Mouse (Mus musculus) heart, embryonic 10.5 days (tissue): ENCODE measurements at regions not wholly inside any gene's neighbourhood (a gene's known extent, or its start where the extent isn't known, plus 50 kb on each side); places are given as distances from the start of the nearest gene placed in this dataset.

Experiments
- DNase-seq: peaks from one replicate; pipeline ENCODE4 v3.0.0-alpha.2; 2017; ENCODE audit warnings: low spot score
- H3K27ac ChIP-seq: fragments of 300-500 bp; sonication (generic); 2 replicates; pipeline ENCODE4 v1.5.1; 2016; ENCODE audit warnings: mild to moderate bottlenecking
- H3K27me3 ChIP-seq: fragments of 300-500 bp; sonication (generic); 2 replicates; pipeline ENCODE4 v1.6.1; 2016; ENCODE audit warnings: mild to moderate bottlenecking; ENCODE audit not compliant: poor library complexity, insufficient read depth, severe bottlenecking
- H3K36me3 ChIP-seq: fragments of 300-500 bp; sonication (generic); 2 replicates; pipeline ENCODE4 v1.6.1; 2016; ENCODE audit warnings: mild to moderate bottlenecking, moderate library complexity
- H3K4me1 ChIP-seq: fragments of 300-500 bp; sonication (generic); 2 replicates; pipeline ENCODE4 v1.6.1; 2016; ENCODE audit warnings: mild to moderate bottlenecking
- H3K4me3 ChIP-seq: fragments of 300-500 bp; sonication (generic); 2 replicates; pipeline ENCODE4 v1.5.1; 2016; ENCODE audit warnings: mild to moderate bottlenecking, moderate library complexity
- H3K9me3 ChIP-seq: fragments of 300-500 bp; sonication (generic); 2 replicates; pipeline ENCODE4 v1.6.1; 2016; ENCODE audit warnings: mild to moderate bottlenecking, moderate library complexity
- WGBS: fragments of 180-500 bp; shearing (Covaris S2); methylation state at CpG from one replicate; pipeline ENCODE4 v1.1.7; 2016; 5-methylcytosine and 5-hydroxymethylcytosine counted together

DNA sequence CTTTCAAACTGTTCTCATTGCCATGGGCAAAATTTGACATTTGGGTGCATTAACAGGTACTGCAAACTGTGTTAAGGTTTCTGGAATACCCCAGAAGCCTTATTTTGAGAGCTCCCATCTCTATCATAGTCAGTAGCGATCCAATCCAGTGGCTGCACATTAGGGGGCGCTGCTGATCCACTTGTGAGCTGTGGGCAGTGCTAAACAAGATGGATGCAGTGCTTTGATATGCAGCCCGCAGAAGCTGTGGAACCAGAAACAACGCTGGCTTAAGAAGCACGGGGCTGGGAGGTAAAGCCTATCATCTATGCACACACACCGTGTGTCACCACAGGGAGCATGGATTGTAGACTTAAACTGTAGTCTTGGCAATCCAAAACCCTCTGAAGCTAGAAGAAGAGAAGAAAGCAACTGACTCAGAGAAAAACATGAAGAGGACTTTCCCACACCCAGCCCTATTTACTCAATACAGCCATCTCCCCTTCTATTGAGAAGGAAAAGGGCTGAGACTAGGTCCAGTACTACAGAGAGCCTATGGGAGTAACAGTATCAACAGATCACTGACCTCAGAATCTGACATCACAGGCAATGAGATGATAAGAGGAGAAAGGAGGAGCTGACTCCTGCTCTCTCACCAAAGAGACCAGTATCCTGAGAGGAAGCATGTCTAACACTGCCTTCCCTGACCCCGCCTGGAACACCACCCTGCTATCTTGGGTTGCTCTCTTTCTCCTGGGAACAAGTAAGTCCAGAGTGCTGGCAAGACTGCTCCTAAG, 83.1 kb upstream of the 2210010C04Rik start:
- WGBS: 15% methylated on average over 7 of the region's 7 CpGs
- H3K4me1 ChIP-seq: no peaks in the 10 kb centered on the region
- no peaks in the 10 kb centered on the region for H3K36me3 ChIP-seq
- peak overlapping the region; percentile 33; the same call in 1 of the 2 replicates for H3K4me3 ChIP-seq
- H3K27ac ChIP-seq: no peak overlapping the region
- peak; percentile 78 for DNase-seq
- H3K9me3 ChIP-seq: no peaks in the 10 kb centered on the region
- H3K27me3 ChIP-seq: no peaks in the 10 kb centered on the region

DNA sequence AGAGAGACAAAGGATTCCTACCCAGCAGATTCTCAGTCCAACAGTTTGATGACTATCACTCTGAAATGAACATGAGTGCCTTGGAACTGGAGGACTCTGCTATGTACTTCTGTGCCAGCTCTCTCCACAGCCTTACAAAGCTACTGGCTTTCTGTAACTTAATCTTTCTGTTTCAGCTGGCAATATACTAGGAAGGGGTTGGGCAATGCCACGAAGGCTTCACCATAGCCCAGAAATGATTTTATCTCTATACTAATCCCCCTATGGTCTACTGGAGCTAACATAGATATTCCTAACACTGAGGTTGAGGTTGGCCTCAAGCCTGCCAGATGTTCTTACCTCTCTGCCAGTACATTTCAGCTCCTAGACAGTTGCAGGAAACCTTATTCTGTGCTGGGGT, 78.6 kb upstream of the 2210010C04Rik start:
- H3K4me3 ChIP-seq: no peak overlapping the region
- H3K9me3 ChIP-seq: no peaks in the 10 kb centered on the region
- no peak for DNase-seq
- WGBS: 50% methylated on average over 1 of the region's 1 CpGs
- H3K4me1 ChIP-seq: no peaks in the 10 kb centered on the region
- no peak overlapping the region for H3K27ac ChIP-seq
- H3K27me3 ChIP-seq: no peaks in the 10 kb centered on the region
- no peaks in the 10 kb centered on the region for H3K36me3 ChIP-seq

DNA sequence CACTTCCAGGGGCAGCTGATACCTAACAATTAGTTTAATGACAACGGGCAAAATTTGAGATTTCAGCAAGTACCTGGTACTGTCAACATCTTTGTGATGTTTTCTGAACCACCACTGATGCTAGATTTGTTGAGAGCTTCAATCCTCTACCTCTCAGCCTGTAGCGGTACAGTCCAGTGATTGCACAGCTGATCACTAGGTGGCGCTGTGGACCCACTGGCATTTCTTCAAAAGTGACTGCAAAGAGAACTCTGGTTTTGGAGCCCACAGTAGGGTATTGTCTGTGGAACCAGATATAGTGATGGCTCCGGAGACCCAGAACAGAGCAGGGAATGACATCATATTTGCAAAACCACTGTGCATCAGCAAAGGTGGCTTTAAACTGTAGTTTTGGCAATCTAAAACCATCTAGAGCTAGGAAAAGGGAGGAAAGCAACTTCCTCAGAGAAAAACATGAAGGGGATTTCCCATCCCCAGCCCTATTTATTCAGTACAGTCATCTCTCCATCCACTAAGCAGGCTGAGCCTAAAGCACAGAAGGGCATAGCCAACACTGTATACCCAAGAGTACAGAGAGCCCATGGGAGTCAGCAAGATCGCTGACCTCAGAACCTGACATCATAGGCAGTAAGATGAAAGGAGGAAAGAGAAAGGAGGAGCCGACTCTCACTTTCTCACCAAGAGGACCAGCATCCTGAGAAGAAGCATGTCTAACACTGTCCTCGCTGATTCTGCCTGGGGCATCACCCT, 77.7 kb upstream of the 2210010C04Rik start:
- 35% methylated on average over 7 of the region's 7 CpGs for WGBS
- no peaks in the 10 kb centered on the region for H3K9me3 ChIP-seq
- H3K27ac ChIP-seq: no peak overlapping the region
- H3K4me1 ChIP-seq: no peaks in the 10 kb centered on the region
- no peaks in the 10 kb centered on the region for H3K36me3 ChIP-seq
- peak; percentile 77 for DNase-seq
- H3K4me3 ChIP-seq: no peak overlapping the region
- H3K27me3 ChIP-seq: no peaks in the 10 kb centered on the region

DNA sequence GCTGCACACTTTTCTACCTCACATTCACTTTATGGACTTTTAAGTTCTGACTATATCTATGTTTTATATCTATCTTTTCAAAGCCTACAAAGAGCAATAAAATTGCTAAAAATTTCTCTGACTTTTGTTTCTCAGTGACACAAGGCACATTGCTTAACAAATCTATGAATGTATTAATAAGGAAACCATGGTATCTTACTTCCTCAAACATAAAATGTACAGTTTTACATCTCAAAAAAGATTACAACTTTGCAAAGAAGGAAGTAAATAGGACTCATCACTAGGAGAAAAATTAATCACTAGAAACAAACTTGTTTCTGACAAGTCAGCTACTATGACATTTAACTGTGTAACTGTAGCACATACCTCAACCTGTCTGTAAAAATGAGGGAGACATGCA, 76.5 kb upstream of the 2210010C04Rik start:
- Histone ChIP-seq H3K9me3 (no peaks in the 10 kb centered on the region), H3K27me3 (no peaks in the 10 kb centered on the region), H3K4me1 (no peaks in the 10 kb centered on the region), H3K27ac (no peak overlapping the region), H3K4me3 (no peak overlapping the region), H3K36me3 (no peaks in the 10 kb centered on the region)
- DNase-seq: no peak

DNA sequence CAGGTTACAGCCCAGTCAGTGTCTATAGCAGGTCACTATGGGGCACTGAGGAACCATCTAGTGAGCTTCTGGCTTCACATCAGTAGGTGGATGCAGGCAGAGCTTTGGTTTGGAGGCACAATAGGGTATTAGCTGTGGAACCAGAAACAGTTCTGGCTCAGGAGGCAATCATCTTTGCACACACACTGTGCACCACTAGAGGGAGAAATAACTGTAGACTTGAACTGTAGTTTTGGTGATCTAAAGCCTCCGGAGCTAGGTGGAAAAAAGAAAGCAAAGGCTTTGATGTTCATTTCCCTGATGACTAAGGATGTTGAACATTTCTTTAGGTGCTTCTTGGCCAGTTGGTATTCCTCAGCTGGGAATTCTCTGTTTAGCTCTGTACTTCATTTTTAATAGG, 73.6 kb upstream of the 2210010C04Rik start:
- no peaks in the 10 kb centered on the region for H3K4me1 ChIP-seq
- no peaks in the 10 kb centered on the region for H3K9me3 ChIP-seq
- 78% methylated on average over 1 of the region's 1 CpGs for WGBS
- no peaks in the 10 kb centered on the region for H3K27me3 ChIP-seq
- no peak overlapping the region for H3K27ac ChIP-seq
- no peak overlapping the region for H3K4me3 ChIP-seq
- DNase-seq: no peak
- H3K36me3 ChIP-seq: no peaks in the 10 kb centered on the region

DNA sequence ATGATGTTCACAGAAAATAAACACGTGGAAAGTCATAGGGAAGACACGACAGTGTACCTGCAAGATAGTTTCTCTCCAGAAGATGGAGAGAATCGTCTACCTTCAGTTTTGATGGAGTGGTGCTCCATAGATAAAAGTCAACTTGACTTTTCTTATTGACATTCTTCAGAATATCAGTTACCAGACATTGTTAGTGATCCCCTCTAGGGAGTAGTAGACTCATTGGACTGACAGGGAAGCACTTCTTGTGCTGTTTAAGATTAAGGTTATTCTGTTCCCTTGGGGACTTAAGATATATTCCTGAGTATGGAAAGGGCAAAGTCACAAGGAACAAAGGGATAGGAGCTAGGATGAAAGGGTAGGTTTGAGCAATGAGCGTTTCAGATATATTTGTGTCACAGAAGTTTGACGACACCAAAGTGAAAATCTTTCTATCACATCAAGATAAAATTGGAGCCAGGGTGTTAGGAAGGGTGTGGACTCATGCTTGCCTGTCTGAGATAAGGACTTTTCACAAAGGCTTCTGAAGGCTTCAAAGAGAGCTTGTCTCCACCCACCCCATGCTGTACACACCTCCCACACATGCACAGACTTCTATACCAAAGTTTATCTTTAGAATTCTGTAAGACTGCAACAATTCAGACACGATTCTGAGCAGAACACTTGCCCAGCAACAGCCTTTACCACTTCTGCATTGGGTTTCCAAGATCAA, 68.5 kb upstream of the 2210010C04Rik start:
- Histone ChIP-seq H3K27ac (no peak overlapping the region), H3K4me3 (no peak overlapping the region)
- 65% methylated on average over 6 of the region's 6 CpGs for WGBS

DNA sequence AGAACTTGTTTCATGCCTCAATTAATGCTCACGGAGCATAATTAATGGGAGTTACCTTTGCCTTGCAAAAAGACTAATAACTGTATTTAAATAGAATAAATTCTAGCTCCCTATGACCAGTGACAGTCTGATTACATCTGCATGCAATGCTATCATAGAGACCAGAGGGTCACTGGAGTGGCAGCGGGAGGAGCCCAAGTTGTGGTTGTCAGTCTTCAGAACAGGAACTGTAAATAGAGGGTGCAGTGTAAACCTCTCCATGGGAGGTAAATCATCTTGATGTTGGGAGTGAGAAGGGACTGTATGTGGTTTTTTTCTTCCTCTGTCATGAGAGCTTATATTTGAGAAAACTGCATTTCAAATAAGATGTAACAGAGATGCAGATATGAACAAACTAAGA, 66.7 kb upstream of the 2210010C04Rik start:
- Histone ChIP-seq H3K4me3 (no peak overlapping the region), H3K27me3 (no peaks in the 10 kb centered on the region), H3K4me1 (no peaks in the 10 kb centered on the region), H3K9me3 (no peaks in the 10 kb centered on the region), H3K36me3 (no peaks in the 10 kb centered on the region), H3K27ac (no peak overlapping the region)
- WGBS: 56% methylated on average over 2 of the region's 2 CpGs
- DNase-seq: no peak

More for the DNA sequence above, 68.5 kb upstream of the 2210010C04Rik start:
- Histone ChIP-seq H3K27me3 (no peaks in the 10 kb centered on the region), H3K9me3 (no peaks in the 10 kb centered on the region), H3K4me1 (no peaks in the 10 kb centered on the region), H3K36me3 (no peaks in the 10 kb centered on the region)
- peak; percentile 76 for DNase-seq

DNA sequence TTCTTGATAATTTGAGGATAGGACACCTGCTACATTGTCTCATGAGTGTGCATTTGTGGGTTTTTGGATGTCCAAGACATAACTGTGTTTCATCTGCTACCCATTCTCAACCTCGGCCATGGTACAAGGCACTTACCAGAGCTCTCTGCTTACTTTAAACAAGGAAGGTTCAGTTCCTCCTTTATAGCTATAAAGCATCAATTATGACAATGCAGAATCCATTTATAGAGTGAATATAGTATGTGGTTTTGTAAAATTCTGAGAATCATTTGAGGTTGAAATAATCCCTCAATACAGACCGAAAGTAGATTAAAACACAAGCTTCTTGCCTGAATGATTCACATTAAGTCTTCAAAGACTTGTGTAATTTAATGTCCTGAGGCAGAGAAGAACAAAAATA, 64.9 kb upstream of the 2210010C04Rik start:
- Histone ChIP-seq H3K9me3 (no peaks in the 10 kb centered on the region), H3K27ac (no peak overlapping the region), H3K4me1 (no peaks in the 10 kb centered on the region), H3K4me3 (no peak overlapping the region), H3K27me3 (no peaks in the 10 kb centered on the region), H3K36me3 (no peaks in the 10 kb centered on the region)
- WGBS: 79% methylated on average over 2 of the region's 2 CpGs
- DNase-seq: no peak

DNA sequence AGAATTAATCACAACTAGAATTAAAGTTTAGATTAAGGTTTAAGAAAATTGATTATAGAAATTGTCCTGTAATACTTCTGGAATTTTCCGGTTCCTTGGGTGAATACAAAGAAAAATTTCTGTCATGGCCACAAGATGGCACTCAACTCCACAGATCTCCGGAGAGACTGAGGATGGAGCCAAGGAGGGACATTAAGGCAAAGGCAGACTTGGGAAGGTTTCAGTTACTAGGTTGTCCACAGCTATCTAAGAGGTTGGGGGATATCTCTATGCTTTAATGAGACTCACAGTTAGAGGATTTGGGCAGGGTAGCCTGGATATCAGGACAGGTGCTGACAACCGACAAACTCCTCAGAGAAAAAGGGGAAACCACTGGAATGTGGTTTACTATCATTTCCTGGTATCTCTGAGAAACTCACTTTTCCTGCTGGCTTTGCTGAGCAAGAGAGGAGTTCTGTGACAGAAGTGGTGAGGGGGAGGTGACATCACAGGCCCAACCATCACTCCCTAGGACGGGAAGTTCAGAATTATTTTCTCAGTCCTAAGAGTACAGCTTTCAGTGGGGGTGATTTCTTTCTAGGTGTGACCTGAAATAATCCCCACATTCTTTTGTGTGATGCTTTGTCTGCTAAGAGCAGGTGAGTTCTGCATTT, 56.0 kb upstream of the 2210010C04Rik start:
- no peaks in the 10 kb centered on the region for H3K4me1 ChIP-seq
- no peak overlapping the region for H3K27ac ChIP-seq
- DNase-seq: no peak
- H3K4me3 ChIP-seq: no peak overlapping the region
- 39% methylated on average over 4 of the region's 4 CpGs for WGBS
- no peaks in the 10 kb centered on the region for H3K9me3 ChIP-seq
- H3K27me3 ChIP-seq: no peaks in the 10 kb centered on the region
- no peaks in the 10 kb centered on the region for H3K36me3 ChIP-seq
